Mouse (Mus musculus) embryo, embryonic 11.5 days (tissue): ENCODE measurements around the gene B3gnt2.
"Not testable (repeated sequence)": the region's sequence is repeated elsewhere in the genome, so short reads cannot be mapped to it uniquely, and the experiment has no call there.

Experiments
- DNase-seq: peaks from one replicate; pipeline ENCODE4 v3.0.0-alpha.2; 2012; ENCODE audit warnings: low read depth, low spot score

B3gnt2 gene

GRCm38 (mm10) chr11:22777531-22777930, 83.2 kb downstream of the B3gnt2 start:
- DNase-seq = no peak

GRCm38 (mm10) chr11:22774821-22775220, 85.9 kb downstream of the B3gnt2 start:
- no peak for DNase-seq

GRCm38 (mm10) chr11:22766238-22766637, 94.5 kb downstream of the B3gnt2 start:
- no peak for DNase-seq

- DNase-seq = no peak
These were observed 95.3 kb downstream of the B3gnt2 start for GRCm38 (mm10) chr11:22765425-22765824.

GRCm38 (mm10) chr11:22763556-22764295, 97.0 kb downstream of the B3gnt2 start:
- no peak for DNase-seq

GRCm38 (mm10) chr11:22763055-22763454, 97.7 kb downstream of the B3gnt2 start:
- no peak for DNase-seq

GRCm38 (mm10) chr11:22762236-22762927, 98.4 kb downstream of the B3gnt2 start:
- DNase-seq = no peak

GRCm38 (mm10) chr11:22759783-22760182, 101.0 kb downstream of the B3gnt2 start:
- DNase-seq = no peak

- DNase-seq = no peak
These were observed 104.4 kb downstream of the B3gnt2 start for GRCm38 (mm10) chr11:22756168-22756980.

GRCm38 (mm10) chr11:22755180-22755579, 105.6 kb downstream of the B3gnt2 start:
- no peak for DNase-seq

GRCm38 (mm10) chr11:22752596-22752995, 108.2 kb downstream of the B3gnt2 start:
- no peak for DNase-seq

GRCm38 (mm10) chr11:22751592-22751991, 109.2 kb downstream of the B3gnt2 start:
- DNase-seq = no peak

GRCm38 (mm10) chr11:22747406-22747805, 113.4 kb downstream of the B3gnt2 start:
- DNase-seq = no peak

GRCm38 (mm10) chr11:22745356-22745755, 115.4 kb downstream of the B3gnt2 start:
- DNase-seq = no peak

- DNase-seq = no peak
These were observed 117.0 kb downstream of the B3gnt2 start for GRCm38 (mm10) chr11:22743561-22744269.

- DNase-seq = no peak
These were observed 118.6 kb downstream of the B3gnt2 start for GRCm38 (mm10) chr11:22741998-22742626.

- no peak for DNase-seq
These were observed 119.3 kb downstream of the B3gnt2 start for GRCm38 (mm10) chr11:22741436-22741835.

- no peak for DNase-seq
These were observed 121.1 kb downstream of the B3gnt2 start for GRCm38 (mm10) chr11:22739497-22740288.

- DNase-seq = no peak
These were observed 124.1 kb downstream of the B3gnt2 start for GRCm38 (mm10) chr11:22736521-22737225.

GRCm38 (mm10) chr11:22735128-22735527, 125.6 kb downstream of the B3gnt2 start:
- not testable (repeated sequence) for DNase-seq
